Mouse (Mus musculus): ENCODE measurements around the gene Isg20l2.
"Not testable (repeated sequence)": the region's sequence is repeated elsewhere in the genome, so short reads cannot be mapped to it uniquely, and the experiment has no call there.

Isg20l2 gene

DNA sequence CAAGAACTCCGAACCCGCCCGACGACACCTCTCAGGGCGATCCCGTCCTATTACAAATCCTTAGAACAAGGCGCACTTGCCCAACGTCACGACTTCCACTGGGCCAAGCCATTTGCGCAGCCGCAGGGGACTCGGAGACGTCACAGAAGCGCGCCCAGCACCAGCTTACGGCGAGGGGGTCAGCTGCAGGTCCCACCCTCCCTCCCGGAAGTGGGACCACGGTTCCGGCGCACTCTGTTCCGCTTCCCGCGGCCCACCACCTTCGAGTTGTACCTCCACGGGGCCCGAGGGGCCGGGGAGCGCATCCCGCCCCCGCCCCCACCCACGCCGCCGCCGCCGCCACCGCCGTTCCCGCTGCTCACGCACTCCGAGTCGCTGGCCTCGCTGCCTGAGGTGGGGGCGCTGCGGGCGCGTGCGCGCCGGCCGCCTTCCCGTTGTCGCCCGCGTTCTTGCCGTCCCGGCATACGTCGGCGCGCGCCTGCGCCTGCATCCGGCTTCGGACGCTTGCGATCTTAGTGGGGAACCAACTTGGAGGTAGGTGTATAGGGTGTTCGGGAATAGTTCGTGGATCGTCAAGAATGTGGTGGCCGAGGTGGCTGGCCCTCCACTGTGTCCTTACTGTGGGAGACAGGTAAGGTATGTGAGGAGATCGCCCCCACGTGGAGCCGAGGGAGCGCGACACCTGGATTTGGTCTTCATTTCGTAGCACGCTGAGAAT, at the start of gene Isg20l2, which contains the start of gene Rrnad1:
Gene Isg20l2 (plus strand): TSS at position 237 of the 718 bp plus-strand sequence.
Gene Rrnad1 (minus strand): TSS at position 640 of the 718 bp plus-strand sequence.
- DNase-seq (ENCODE audit: low read depth, low spot score): peak; percentile 98

DNA sequence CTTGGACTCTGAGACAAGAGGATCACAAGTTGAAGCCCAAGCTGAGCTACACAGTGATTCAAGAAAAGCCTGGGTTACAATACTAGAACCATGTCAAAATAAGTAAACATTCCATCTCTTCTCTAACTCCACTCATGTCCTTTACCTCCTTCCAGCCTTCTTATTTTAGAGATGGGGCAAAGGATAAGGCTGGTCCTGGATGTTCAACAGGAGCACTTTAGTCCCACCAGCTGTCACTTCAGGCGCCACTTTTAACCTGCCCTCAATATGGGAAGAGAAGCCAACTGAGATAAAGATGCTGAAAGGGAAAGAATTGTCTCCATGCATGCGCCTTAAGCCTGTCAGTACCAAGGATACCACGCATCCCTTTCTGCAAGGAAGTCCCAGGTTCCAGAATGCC, 45.8 kb upstream of the Isg20l2 start:
- no peak for DNase-seq (ENCODE audit: low read depth, low spot score)

DNA sequence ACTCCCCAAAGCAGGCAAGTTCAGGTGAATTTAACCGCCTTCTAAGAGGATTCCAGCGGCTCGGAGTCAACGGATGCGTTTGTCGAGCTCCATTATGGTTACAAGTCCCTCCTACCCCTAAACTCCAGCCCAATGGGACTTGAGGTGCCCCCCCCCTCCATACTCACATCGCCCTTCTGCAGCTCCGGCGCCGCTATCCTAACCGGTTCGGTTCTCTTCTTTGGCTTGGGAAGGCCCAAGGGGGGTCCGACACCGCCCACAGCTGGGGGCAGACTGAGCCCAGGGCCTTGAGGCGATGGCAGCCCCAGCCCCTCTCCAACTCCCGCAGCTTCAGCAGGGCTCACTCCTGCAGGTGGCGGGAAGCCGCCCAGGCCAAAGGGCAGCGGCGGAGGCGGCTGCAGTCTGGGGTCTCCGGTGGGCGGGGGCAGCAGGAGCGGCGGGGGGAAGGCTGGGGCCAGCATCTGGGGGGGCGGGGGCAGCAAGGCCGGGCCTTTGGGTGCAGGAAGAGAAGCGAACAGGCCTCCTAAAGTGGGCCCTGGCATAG, 45.3 kb upstream of the Isg20l2 start:
- no peak for DNase-seq (ENCODE audit: low read depth, low spot score)

DNA sequence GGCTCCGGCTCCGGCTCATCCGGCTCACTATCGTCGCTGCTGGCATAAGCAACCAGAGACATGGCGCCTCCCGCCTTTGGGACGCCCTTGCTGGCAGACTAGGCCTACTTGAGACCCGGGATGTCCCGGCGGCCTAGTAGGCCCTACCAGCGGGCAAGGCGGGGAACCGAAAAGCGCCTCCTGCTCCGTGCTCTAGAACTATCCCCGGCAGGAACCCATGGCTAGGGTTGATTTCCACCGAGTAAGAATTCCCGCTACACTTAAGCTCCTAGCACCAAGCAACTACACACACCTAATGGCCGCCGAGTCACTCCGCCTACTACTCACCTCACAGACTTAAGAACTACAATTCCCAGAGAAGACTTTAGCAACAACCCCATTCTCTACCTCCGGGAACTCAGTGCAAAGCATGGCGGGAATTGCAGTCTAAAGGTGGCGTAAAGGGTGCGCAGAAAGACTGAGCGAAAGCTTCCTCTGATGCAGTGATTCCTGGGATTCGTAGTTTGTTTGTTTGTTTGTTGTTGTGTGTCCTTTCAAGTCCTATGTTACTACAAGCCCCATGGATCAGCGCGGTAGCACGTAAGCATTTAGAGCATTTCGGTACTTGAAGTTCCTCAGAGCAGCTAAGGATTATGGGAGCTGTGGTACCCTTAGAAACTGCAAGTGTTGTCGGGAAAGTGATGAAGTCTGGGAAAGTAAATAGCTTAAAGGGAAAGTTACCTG, 44.7 kb upstream of the Isg20l2 start, which contains the start of gene Prcc:
Gene Prcc (minus strand): TSS at position 328 of the 723 bp plus-strand sequence.
- peak; percentile 100 for DNase-seq (ENCODE audit: low read depth, low spot score)

DNA sequence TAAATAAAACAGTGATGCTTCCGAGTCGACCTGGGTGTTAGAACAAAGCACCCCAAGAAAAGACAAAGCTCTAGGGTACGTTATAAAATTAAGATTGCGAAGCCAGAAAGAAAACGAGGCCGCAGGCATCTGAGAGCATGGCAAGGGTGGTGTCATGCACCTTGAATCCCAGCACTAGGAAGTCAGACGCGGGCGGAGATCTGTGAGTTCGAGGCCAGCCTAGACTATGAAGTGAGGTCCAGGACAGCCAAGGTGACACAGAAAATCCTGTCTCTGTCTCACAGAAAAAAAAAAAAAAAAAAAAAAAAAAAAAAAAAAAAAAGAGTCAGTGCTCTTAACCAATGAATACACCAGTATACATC, 44.1 kb upstream of the Isg20l2 start:
- DNase-seq (ENCODE audit: low read depth, low spot score): no peak

DNA sequence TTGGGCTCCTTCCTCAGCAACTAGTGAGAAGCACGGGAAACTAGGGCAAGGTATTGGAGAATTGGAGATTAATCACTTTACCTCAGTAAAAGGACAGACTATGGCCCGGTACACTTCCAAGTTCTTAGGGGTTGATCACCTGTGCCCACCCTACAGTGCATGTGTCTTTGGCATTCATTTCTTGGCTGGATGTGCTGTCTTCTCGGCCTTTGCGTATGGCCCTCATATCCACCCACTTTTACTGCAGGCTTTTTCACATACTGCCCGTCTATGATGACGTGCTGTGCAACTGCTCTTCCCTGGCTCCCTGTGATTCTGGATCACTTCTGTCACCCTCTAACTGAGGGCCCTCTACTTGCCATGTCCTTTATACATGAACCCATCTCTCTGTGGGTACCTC, 43.7 kb upstream of the Isg20l2 start:
- DNase-seq (ENCODE audit: low read depth, low spot score): no peak

DNA sequence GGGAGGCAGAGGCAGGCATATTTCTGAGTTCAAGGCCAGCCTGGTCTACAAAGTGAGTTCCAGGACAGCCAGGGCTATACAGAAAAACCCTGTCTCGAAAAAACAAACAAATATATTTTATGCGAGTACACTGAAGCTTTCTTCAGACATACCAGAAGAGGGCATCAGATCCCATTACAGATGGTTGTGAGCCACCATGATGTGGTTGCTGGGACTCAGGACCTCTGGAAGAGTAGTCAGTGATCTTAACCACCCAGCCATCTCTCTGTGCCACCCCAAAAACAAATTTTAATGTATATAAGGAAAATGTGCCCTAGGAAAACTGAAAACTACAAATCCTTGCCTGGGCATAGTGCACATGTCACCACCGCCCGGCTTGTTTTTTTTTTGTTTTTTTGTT, 42.7 kb upstream of the Isg20l2 start:
- not testable (repeated sequence) for DNase-seq (ENCODE audit: low read depth, low spot score)

DNA sequence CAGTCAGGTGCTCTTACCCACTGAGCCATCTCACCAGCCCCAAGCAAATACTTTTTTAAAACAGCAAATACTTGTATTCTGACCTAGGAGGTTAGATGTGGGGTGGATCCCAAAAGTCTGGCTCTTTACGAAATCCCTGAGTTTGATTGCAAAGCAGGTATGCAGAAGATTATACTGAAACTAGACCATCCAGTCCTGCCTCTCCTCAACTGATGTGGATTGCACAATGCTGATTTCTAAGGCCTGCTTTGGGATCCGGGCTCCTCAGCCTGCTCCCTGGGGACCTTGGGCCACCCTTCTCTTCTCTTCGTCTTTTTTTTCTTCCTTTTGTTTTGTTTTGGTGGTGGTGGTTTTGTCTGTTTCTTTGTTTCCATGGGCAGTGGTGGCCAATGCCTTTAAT, 38.6 kb upstream of the Isg20l2 start:
- no peak for DNase-seq (ENCODE audit: low read depth, low spot score)

DNA sequence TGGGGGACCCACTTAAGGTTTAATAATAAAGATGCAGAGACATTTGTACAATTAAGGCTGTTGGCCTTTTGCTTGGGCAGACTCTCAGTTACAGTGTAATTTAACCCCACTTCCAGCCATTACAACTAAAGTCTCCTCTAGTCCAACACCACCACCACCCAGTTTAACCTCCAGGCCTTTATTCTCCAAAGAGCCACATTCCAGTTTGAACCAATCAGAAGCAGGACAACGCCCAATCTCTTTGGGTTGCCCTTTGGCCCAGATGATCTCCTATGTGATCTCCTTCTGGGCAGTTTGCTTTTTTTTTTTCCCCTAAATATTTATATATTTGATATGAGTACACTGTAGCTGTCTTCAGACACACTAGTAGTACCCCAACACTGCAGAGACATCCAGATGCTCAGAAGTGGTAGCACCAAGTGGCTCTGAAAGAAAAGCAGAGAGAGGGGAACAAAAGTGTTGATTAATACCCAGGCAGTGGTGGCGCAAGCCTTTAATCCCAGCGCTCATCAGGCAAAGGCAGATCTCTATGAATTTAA, 36.7 kb upstream of the Isg20l2 start:
- no peak for DNase-seq (ENCODE audit: low read depth, low spot score)

DNA sequence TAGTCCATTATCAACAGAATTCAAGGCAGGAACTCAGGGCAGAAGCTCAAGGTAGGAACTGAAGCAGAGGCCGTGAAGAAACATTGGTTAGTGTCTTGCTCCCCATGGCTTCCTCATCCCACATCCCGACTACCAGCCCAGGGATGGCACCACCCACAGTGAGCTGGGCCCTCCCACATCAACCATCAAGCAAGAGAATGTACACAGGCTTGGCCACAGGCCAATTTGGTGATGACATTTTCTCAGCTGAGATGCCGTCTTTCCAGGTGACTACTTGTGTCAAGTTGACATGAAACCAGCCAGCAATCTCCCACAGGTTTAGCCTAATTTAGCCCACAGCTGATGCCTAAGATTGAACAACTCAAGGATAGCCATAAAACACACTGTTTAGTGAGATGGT, 30.8 kb upstream of the Isg20l2 start:
- no peak for DNase-seq (ENCODE audit: low read depth, low spot score)

DNA sequence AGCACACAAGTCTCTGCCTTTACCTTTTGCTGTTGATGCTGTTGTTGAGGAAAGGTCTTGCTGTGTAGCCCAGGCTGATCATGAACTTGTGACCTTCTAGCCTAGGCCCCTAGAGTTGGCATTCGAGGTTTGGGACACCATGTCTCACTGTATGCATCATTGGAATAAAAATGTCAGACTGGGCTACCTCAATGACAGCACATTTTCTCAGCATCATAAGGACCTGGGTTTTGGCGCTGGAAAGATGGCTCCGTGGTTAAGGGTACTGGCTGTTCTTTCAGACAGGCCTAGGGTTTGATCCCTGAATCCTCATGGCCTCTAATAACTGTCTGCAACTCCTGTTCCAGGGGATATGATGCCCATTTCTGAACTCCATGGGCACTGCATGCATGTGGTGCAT, 30.3 kb upstream of the Isg20l2 start:
- no peak for DNase-seq (ENCODE audit: low read depth, low spot score)

DNA sequence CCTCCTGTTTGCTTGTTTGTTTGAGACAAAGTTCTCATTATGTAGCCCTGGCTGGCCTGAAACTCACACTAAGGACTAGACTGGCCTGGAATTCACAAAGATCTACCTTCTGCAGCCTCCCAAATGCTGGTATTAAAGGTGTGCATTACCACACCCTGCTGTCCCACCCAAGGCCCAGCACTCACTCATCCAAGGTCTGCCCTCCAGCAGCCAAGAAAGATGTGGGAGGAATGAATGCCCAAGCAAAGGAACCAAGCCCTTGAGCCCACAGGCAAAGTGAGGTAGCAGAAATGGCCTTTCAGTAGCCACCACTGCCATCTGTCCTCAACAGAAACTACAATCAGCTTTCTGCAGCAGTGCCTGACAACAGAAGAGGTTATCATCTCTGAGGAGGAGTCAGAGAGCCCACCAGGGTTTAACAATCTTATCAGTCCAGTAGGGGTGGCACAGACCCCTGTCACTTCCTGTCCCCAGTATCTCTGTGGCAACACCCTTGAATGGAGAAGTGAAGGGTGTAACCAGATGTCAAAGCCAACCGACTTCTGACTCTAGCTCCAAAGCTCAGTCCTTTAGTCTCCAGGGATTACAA, 29.0 kb upstream of the Isg20l2 start:
- no peak for DNase-seq (ENCODE audit: low read depth, low spot score)

DNA sequence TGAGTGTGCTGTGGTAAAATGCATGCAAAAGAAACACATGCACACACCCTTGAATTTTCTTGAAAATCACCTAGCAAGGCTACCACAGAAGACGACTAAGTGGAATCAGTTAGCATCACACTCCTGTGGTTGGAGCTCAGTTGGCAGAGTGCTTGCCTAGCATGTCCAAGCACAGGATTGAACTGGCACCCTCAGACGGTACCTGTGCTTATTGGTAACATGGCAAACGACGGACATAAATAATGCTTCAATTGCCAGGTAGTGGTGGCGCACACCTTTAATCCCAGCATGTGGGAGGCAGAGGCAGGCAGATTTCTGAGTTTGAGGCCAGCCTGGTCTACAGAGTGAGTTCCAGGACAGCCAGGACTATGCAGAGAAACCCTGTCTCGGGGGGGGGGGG, 28.2 kb upstream of the Isg20l2 start:
- DNase-seq (ENCODE audit: low read depth, low spot score): not testable (repeated sequence)

DNA sequence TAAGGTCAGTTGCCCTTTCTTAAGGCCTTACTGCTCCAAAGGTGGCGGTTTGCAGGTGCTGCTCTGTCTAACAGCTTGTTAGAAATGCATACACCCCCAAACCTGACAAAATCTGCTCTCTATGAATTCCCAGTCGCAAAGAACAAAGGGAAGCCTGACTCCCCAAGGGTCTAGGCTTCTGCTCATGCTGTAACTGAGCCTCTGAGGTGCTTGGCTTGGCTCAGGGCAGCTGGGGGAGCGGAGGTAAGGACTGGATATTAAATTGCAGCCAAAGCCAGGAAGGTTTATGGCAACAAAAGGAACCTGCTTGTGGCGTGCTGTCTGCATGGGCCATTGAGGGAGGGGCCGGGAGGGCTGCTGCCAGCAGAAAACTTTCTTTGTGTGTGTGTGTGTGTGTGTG, 26.3 kb upstream of the Isg20l2 start:
- DNase-seq (ENCODE audit: low read depth, low spot score): no peak

DNA sequence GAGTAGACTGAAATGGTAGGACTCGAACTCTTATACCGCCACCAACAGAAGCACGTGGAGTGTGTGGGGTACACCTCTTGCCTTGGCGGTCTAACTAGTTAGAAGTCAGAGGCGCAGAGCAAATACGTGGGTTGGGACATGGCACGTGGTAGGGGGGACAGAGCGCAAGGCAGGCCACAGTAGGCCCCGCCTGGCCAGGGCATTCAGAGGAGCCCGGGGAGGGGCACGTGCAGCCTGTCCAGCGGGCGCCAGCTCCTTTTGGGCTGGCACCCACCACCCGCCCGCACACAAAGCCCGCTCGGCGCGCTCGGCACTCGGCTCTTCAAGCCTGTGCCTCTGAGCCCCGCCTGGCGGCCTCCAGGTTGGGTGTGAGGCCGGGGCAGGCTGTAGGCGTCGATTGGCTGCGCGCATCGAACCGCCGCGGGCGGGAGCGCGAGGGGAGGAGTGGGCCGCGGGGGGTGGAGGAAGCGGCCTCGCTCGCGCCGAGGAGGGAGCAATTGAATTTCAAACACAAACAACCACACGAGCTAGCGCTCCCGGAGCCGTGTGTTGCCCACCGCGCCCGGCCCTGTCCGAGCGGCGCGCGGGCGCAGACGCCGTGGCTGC, 24.1 kb upstream of the Isg20l2 start, which contains the start of gene Hdgf:
Gene Hdgf (plus strand): TSS at position 442 of the 606 bp plus-strand sequence.
- peak; percentile 93 for DNase-seq (ENCODE audit: low read depth, low spot score)

DNA sequence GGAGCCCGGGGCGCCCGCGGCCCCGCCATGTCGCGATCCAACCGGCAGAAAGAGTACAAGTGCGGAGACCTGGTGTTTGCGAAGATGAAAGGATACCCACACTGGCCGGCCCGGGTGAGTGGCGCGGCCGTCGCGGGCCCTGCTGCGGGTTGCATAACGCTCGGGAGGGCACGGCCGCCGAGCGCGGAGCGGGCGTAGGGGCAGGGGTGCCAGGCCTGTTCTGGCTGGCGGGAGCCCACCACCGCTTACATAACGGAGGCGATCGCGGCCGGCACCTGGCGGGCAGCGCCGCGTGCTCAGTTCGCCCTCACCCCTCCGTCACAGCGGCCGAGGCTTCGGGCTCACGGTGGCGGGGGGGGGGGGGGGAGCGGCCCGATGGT, 23.5 kb upstream of the Isg20l2 start:
- DNase-seq (ENCODE audit: low read depth, low spot score): no peak

DNA sequence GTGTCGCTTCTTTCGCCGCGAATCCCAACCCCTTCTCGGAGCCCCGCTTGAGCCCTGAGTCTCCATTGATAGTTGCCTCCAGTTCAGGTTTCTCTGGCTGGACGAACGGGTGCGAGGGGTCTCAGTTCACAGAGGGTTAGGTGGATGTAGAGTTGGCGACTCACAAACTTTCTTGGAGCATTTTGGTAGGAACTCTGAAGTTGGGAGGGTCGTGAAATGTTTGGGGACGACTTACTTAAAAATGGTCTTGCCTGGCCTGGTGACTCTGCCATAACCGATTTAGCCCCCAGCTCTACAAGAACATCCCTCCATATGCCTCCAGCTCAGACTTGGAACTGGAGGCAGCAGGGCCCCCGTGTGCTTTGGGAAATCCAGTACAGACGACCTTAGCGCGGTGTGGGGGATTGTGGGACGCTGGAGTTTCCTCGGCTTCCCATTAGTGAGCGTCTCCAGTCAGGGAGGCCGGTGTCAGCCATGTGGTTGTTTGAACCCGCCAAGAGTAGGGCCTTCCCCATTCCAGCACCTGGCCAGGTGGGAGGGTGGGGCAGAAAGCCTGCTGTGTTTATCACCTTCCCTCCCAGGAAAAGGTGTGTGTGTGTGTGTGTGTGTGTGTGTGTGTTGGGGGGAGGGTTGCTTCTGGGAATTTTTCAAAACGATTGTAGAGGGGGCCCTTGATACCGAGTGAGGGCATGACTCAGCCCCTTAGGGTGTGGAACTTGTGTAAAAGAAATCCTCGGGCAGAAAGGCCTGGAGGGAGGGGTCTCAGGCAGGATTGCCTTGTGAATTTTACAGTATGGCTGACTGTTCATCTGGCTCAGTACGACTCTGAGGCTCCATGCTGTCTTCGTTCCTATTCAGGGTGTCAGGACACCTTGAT, 22.9 kb upstream of the Isg20l2 start:
- no peak for DNase-seq (ENCODE audit: low read depth, low spot score)

DNA sequence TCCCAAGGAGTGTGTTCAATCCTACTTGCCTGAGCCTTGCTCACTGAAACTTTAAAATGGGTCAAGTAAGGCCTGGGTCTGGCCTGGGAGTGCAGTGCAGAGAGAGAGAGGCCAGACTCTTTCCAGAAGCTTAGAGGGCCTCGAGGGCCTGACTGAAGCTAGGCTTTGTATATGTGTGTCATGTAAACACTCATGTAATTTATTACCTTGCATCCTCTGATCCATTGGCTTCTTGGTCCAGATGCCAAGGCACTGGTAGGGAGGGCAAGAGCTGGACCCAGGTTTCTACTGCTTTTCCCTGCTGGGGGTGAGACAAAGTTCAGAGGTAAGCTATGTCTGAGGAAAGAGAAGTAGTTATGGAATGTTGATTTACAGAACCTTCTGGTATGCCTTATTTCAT, 22.2 kb upstream of the Isg20l2 start:
- DNase-seq (ENCODE audit: low read depth, low spot score): no peak

DNA sequence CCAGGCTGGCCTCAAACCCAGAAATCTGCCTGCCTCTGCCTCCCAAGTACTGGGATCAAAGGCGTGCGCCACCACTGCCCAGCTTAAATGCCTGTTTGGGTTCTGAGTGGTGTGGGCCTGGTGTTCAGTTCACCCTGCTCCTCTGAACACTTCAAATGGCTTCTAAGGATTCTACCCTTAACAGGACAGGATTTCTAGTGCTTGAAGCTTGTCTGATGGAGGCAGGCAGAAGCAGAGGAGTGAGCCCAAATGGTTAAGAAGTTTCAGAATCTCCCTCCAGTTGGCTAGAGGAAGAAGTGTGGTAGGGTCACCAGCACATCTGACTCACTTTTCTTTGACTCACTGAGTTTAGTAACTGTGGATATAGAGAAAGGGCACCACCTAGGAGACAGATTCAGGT, 20.7 kb upstream of the Isg20l2 start:
- DNase-seq (ENCODE audit: low read depth, low spot score): no peak

DNA sequence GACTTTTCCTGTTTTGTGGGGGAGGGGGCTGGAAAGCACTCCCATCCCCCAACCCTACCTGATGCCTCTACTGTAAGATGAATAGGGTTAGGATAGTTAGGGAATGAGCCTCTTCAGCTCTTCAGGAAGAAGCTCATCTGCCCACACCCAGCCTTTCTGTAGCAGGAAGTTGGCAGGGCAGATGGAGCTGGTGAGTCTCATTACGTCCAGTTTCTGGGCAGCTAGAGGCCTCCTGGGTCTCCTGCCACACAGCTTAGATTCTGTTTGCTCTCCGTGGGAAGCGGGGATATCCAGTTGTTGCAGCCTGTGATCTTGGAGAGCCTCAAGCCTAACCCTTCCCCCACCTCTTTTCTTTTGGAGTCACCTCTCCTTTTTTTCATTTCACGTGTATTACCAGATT, 20.2 kb upstream of the Isg20l2 start:
- no peak for DNase-seq (ENCODE audit: low read depth, low spot score)

Data from telencephalon, adult 2 months (tissue).